Mouse (Mus musculus): Measurements from ENCODE around the gene 2810021J22Rik. TPM values are rescaled to one million over a fixed set of nuclear protein-coding genes. Genes with fewer than 3 reads are reported as not detected.
"Not testable (repeated sequence)": the region's sequence is repeated elsewhere in the genome, so short reads cannot be mapped to it uniquely, and the experiment has no call there.

2810021J22Rik gene
- 3.4 and 3.7 TPM in 2 replicates for polyA plus RNA-seq (2015; fragmentation: Nextera tagmentation; extraction: Ambion mirVana)

DNA sequence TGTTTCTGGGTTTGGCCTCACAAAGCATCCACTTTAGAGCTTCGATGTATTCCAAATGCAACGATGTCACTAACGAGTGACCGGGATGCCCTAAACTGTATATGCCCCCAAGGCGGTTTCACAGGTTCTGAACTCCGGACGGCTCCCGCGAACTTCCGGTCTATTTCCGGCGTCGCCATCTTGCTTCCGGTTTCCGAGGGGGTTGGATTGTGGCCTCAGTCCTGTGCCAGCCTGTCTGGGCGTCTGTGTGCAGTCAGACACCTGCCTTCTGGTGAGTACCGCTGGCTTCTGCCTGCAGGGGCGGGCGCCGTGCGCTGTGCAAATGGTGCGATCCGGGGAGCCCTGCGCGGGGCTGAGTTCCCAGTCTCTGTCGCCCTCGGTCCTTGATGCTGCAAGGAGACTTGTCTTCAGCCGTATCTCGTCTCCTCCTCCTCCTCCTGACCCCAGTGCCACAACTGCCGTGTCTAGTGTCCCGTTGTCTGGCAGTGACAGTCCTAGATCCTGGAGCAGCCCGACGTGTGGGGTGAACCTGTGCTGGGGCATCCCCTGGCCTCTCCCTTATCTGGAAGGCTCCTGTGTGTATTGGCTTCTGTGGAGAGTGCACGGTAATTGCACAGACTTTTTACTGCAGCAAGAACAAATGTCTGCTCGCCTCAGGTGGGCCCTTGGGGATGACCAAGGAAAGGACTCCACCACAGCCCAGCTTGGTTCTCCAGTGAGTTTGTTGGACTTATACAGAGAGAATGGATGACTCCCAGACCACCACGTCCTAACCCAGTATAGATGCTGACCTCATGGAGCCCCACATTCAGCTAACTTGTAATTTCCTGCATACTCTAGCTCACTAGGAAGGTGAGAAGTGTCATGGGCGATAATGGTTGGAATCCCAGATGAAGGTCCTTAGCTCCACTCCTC is at the start of gene 2810021J22Rik:
TSS of gene 2810021J22Rik (plus strand) at position 178 of the 915 bp plus-strand sequence.
- Histone ChIP-seq H3K9ac (ENCODE audit: low read length) (peak within 1 kb of the TSS; percentile 86), H3K4me3 (ENCODE audit: low read length) (peak within 1 kb of the TSS; percentile 73), H3K27me3 (ENCODE audit: control insufficient read depth, insufficient read depth, low read length) (no peaks in the 10 kb centered on the region), H3K4me2 (ENCODE audit: low read depth, low read length) (peak within 1 kb of the TSS; percentile 90), H3K27ac (ENCODE audit: low read length) (peak within 1 kb of the TSS; percentile 71), H3K9me3 (replicated peaks; ENCODE audit: control insufficient read depth, low read length) (no peaks in the 10 kb centered on the region), H3K4me1 (ENCODE audit: control insufficient read depth, insufficient read depth, low read length) (peaks cover 9% of the 10 kb centered on the region), H3K36me3 (ENCODE audit: control insufficient read depth, insufficient read depth) (0 out of 2 replicates have a peak, but pooled peaks cover 2% of the 10 kb centered on the region)
- peak; percentile 82 for ATAC-seq (replicated peaks; ENCODE audit: extremely low read depth, insufficient read depth, low FRiP score)
- 6% methylated on average over 37 of the region's 37 CpGs for WGBS

DNA sequence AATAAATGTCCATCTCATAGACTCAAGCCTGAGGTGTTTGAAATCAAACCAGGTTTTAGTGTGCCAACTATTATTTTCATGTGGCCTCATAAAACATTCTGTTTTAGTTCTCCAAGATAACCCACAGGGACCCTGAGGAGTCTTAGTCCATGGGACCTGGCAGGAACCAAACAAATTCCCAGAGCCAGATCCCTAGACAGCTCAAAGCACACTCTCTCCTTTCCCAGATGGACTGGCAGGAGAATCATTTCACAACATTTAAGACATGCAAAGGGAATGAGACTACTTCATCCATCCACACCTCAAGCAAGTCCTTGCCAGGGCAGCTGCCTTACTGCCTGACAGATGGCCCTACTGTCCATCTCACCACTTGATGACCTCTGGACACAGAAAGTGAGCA is 38.1 kb upstream of the 2810021J22Rik start, which contains the start of gene Olfr312:
TSS of gene Olfr312 (plus strand) at position 301 of the 400 bp plus-strand sequence.
- not testable (repeated sequence) for ATAC-seq (replicated peaks; ENCODE audit: extremely low read depth, insufficient read depth, low FRiP score); H3K4me1 ChIP-seq (ENCODE audit: control insufficient read depth, insufficient read depth, low read length); H3K36me3 ChIP-seq (ENCODE audit: control insufficient read depth, insufficient read depth); H3K4me2 ChIP-seq (ENCODE audit: low read depth, low read length); H3K4me3 ChIP-seq (ENCODE audit: low read length); H3K9me3 ChIP-seq (replicated peaks; ENCODE audit: control insufficient read depth, low read length); H3K9ac ChIP-seq (ENCODE audit: low read length); H3K27ac ChIP-seq (ENCODE audit: low read length); H3K27me3 ChIP-seq (ENCODE audit: control insufficient read depth, insufficient read depth, low read length)

GRCm38 (mm10) chr11:58829764-58830163 is 37.3 kb upstream of the 2810021J22Rik start:
- H3K4me3 ChIP-seq (ENCODE audit: low read length), result no peak overlapping the region
- no peak for ATAC-seq (replicated peaks; ENCODE audit: extremely low read depth, insufficient read depth, low FRiP score)
- H3K36me3 ChIP-seq (ENCODE audit: control insufficient read depth, insufficient read depth), result no peaks in the 10 kb centered on the region
- no peak overlapping the region for H3K27ac ChIP-seq (ENCODE audit: low read length)
- no peak overlapping the region for H3K4me2 ChIP-seq (ENCODE audit: low read depth, low read length)
- H3K9me3 ChIP-seq (replicated peaks; ENCODE audit: control insufficient read depth, low read length), result no peaks in the 10 kb centered on the region
- no peaks in the 10 kb centered on the region for H3K4me1 ChIP-seq (ENCODE audit: control insufficient read depth, insufficient read depth, low read length)
- H3K9ac ChIP-seq (ENCODE audit: low read length), result no peak overlapping the region
- H3K27me3 ChIP-seq (ENCODE audit: control insufficient read depth, insufficient read depth, low read length), result no peaks in the 10 kb centered on the region
- 65% methylated on average over 3 of the region's 3 CpGs for WGBS

DNA sequence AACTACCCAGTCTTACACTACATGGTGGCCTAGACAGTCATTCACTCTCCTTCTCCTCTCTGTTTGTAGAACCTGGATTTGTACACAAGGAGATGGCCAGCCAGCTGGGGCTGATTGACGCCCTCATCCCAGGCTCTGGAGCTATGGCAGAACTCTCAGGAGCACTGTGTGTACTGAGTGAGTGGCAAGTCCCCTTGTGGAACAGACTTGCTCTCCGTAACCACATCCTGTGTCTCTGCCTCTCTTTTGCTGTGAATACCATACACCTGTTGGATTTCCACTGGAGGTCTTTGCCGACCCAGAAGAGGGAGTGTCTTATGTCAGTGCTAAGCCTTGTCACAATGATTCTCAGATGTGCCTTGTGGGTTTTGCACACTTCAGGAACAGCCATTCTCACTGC is 34.5 kb upstream of the 2810021J22Rik start:
- ATAC-seq (replicated peaks; ENCODE audit: extremely low read depth, insufficient read depth, low FRiP score); H3K4me2 ChIP-seq (ENCODE audit: low read depth, low read length); H3K4me3 ChIP-seq (ENCODE audit: low read length); H3K4me1 ChIP-seq (ENCODE audit: control insufficient read depth, insufficient read depth, low read length); H3K27me3 ChIP-seq (ENCODE audit: control insufficient read depth, insufficient read depth, low read length); H3K36me3 ChIP-seq (ENCODE audit: control insufficient read depth, insufficient read depth); H3K9me3 ChIP-seq (replicated peaks; ENCODE audit: control insufficient read depth, low read length); H3K9ac ChIP-seq (ENCODE audit: low read length); H3K27ac ChIP-seq (ENCODE audit: low read length): not testable (repeated sequence)
- 58% methylated on average over 3 of the region's 3 CpGs for WGBS

DNA sequence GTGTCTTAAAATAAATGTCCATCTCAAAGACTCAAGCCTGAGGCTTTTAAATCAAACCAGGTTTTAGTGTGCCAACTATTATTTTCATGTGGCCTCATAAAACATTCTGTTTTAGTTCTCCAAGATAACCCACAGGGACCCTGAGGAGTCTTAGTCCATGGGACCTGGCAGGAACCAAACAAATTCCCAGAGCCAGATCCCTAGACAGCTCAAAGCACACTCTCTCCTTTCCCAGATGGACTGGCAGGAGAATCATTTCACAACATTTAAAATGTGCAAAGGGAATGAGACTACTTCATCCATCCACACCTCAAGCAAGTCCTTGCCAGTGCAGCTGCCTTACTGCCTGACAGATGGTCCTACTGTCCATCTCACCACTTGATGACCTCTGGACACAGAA is 28.1 kb upstream of the 2810021J22Rik start, which contains the start of gene Olfr311:
TSS of gene Olfr311 (plus strand) at position 301 of the 400 bp plus-strand sequence.
- H3K9me3 ChIP-seq (replicated peaks; ENCODE audit: control insufficient read depth, low read length); H3K4me2 ChIP-seq (ENCODE audit: low read depth, low read length); H3K9ac ChIP-seq (ENCODE audit: low read length); H3K4me3 ChIP-seq (ENCODE audit: low read length); ATAC-seq (replicated peaks; ENCODE audit: extremely low read depth, insufficient read depth, low FRiP score); H3K27me3 ChIP-seq (ENCODE audit: control insufficient read depth, insufficient read depth, low read length); H3K4me1 ChIP-seq (ENCODE audit: control insufficient read depth, insufficient read depth, low read length); H3K36me3 ChIP-seq (ENCODE audit: control insufficient read depth, insufficient read depth); H3K27ac ChIP-seq (ENCODE audit: low read length): not testable (repeated sequence)

DNA sequence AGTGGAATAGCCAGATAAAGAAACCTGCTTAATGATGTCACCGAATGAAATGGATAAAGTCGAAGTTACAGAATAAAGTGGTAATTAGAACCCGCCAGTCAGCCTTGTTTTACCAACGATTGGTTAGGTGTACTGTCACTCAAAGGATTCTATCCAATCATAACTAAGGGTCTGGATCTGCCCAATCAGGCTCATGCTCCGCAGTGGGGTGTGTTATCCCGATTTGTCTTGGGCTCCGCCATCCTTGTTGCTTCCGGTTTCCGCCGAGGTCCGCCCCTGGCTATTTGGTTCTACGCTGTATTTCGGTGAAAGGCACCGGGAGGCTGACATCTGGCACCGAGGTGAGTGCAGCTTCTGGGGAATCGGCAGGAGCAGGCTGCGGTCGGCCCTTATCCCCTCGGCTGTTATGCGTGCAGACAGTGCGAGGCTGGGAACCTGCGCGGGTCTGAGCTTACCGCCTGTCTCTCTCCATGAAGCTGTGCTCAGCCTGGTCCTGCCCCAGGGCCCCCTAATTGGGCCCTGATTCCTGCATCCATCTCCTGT is 20.0 kb upstream of the 2810021J22Rik start, which contains the start of gene Gm12258:
TSS of gene Gm12258 (plus strand) at position 240 of the 543 bp plus-strand sequence.
- Histone ChIP-seq H3K27me3 (ENCODE audit: control insufficient read depth, insufficient read depth, low read length) (no peaks in the 10 kb centered on the region), H3K4me3 (ENCODE audit: low read length) (peak within 1 kb of the TSS; percentile 77), H3K4me1 (ENCODE audit: control insufficient read depth, insufficient read depth, low read length) (peaks cover 5% of the 10 kb centered on the region), H3K4me2 (ENCODE audit: low read depth, low read length) (peak within 1 kb of the TSS; percentile 81), H3K36me3 (ENCODE audit: control insufficient read depth, insufficient read depth) (peaks cover 16% of the 10 kb centered on the region), H3K9ac (ENCODE audit: low read length) (peak within 1 kb of the TSS; percentile 86), H3K27ac (ENCODE audit: low read length) (peak within 1 kb of the TSS; percentile 52), H3K9me3 (replicated peaks; ENCODE audit: control insufficient read depth, low read length) (peaks cover 6% of the 10 kb centered on the region)
- under 1% methylated on average over 24 of the region's 24 CpGs for WGBS
- peak; percentile 100 for ATAC-seq (replicated peaks; ENCODE audit: extremely low read depth, insufficient read depth, low FRiP score)

DNA sequence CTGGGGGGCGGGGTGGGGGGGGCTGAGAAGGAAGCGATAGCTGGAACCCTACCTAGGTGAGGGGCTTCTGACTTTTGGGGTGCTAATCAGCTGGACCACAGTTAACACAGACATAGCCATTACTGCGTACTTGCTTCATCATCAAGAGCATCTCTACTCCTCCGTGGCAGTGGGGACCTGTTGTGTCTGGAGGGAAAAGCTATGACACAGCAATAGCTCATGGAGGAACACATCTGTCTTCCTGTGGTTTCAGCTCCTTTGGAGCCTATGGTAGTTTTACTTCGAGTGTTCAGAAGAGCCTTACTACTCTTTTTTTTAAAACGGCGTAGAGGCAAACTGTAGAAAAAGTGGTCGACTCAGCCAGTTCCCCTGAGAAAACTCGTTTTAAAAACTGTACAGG is 19.4 kb upstream of the 2810021J22Rik start:
- ATAC-seq (replicated peaks; ENCODE audit: extremely low read depth, insufficient read depth, low FRiP score), result no peak
- Histone ChIP-seq H3K9ac (ENCODE audit: low read length) (peak overlapping the region; percentile 86), H3K27ac (ENCODE audit: low read length) (peak overlapping the region; percentile 52; the same call in 1 of the 2 replicates), H3K9me3 (replicated peaks; ENCODE audit: control insufficient read depth, low read length) (peaks cover 6% of the 10 kb centered on the region), H3K36me3 (ENCODE audit: control insufficient read depth, insufficient read depth) (peaks cover 19% of the 10 kb centered on the region), H3K4me1 (ENCODE audit: control insufficient read depth, insufficient read depth, low read length) (peaks cover 5% of the 10 kb centered on the region), H3K27me3 (ENCODE audit: control insufficient read depth, insufficient read depth, low read length) (no peaks in the 10 kb centered on the region), H3K4me2 (ENCODE audit: low read depth, low read length) (peak overlapping the region; percentile 81), H3K4me3 (ENCODE audit: low read length) (peak overlapping the region; percentile 77)
- 40% methylated on average over 9 of the region's 9 CpGs for WGBS

- no peak overlapping the region for H3K9ac ChIP-seq (ENCODE audit: low read length)
- no peak overlapping the region for H3K27ac ChIP-seq (ENCODE audit: low read length)
- 60% methylated on average over 2 of the region's 2 CpGs for WGBS
- no peak overlapping the region for H3K4me2 ChIP-seq (ENCODE audit: low read depth, low read length)
- H3K9me3 ChIP-seq (replicated peaks; ENCODE audit: control insufficient read depth, low read length), result peaks cover 6% of the 10 kb centered on the region
- peaks cover 5% of the 10 kb centered on the region for H3K4me1 ChIP-seq (ENCODE audit: control insufficient read depth, insufficient read depth, low read length)
- ATAC-seq (replicated peaks; ENCODE audit: extremely low read depth, insufficient read depth, low FRiP score), result no peak
- H3K4me3 ChIP-seq (ENCODE audit: low read length), result no peak overlapping the region
- H3K36me3 ChIP-seq (ENCODE audit: control insufficient read depth, insufficient read depth), result peaks cover 22% of the 10 kb centered on the region
- H3K27me3 ChIP-seq (ENCODE audit: control insufficient read depth, insufficient read depth, low read length), result no peaks in the 10 kb centered on the region
Observed at GRCm38 (mm10) chr11:58849731-58850130, 17.3 kb upstream of the 2810021J22Rik start.

GRCm38 (mm10) chr11:58860744-58861143 is 6.3 kb upstream of the 2810021J22Rik start:
- Histone ChIP-seq H3K4me2 (ENCODE audit: low read depth, low read length) (no peak overlapping the region), H3K9ac (ENCODE audit: low read length) (no peak overlapping the region), H3K9me3 (replicated peaks; ENCODE audit: control insufficient read depth, low read length) (peaks cover 34% of the 10 kb centered on the region), H3K4me3 (ENCODE audit: low read length) (no peak overlapping the region), H3K27ac (ENCODE audit: low read length) (no peak overlapping the region), H3K4me1 (ENCODE audit: control insufficient read depth, insufficient read depth, low read length) (no peaks in the 10 kb centered on the region), H3K36me3 (ENCODE audit: control insufficient read depth, insufficient read depth) (peaks cover 46% of the 10 kb centered on the region), H3K27me3 (ENCODE audit: control insufficient read depth, insufficient read depth, low read length) (no peaks in the 10 kb centered on the region)
- no peak for ATAC-seq (replicated peaks; ENCODE audit: extremely low read depth, insufficient read depth, low FRiP score)
- WGBS, result 93% methylated on average over 8 of the region's 8 CpGs
